Mouse (Mus musculus) mouse trophoblast stem cell (cell line): ENCODE data around the gene Nfia.

Source experiments
- in situ Hi-C, 2 experiments: fragments of 300-500 bp; cut with MseI, MboI; formaldehyde crosslinking; loops; 2 replicates in 1 of 2; 3 replicates in 1 of 2; pipeline ENCODE4 v1.15.1; 2025

Nfia gene

GRCm38 (mm10) chr4:97765341-97766020 is 7.1 kb upstream of the Nfia start:
- in situ Hi-C loops: loop anchor here in 1 of 2 experiments (25.0 kb wide), 1 partner anchor 472 kb away; no protein-coding TSS in a partner anchor

GRCm38 (mm10) chr4:97766100-97766499 is 6.4 kb upstream of the Nfia start:
- in situ Hi-C loops: loop anchor here in 1 of 2 experiments (25.0 kb wide), 1 partner anchor 471 kb away; no protein-coding TSS in a partner anchor

GRCm38 (mm10) chr4:97767025-97767424 is 5.5 kb upstream of the Nfia start:
- in situ Hi-C loops: loop anchor here in 1 of 2 experiments (25.0 kb wide), 1 partner anchor 470 kb away; no protein-coding TSS in a partner anchor

- in situ Hi-C loops: loop anchor here in 1 of 2 experiments (25.0 kb wide), 1 partner anchor 470 kb away; no protein-coding TSS in a partner anchor
Measured at GRCm38 (mm10) chr4:97767516-97767915, 5.0 kb upstream of the Nfia start.

- in situ Hi-C loops: loop anchor here in 1 of 2 experiments (25.0 kb wide), 1 partner anchor 467 kb away; no protein-coding TSS in a partner anchor
Measured at GRCm38 (mm10) chr4:97769861-97770260, 2.7 kb upstream of the Nfia start.

- in situ Hi-C loops: loop anchor here in 1 of 2 experiments (25.0 kb wide), 1 partner anchor 466 kb away; no protein-coding TSS in a partner anchor
Measured at GRCm38 (mm10) chr4:97771426-97771825, 1.1 kb upstream of the Nfia start.

GRCm38 (mm10) chr4:97772084-97772484 is 450 bp upstream of the Nfia start:
- in situ Hi-C loops: loop anchor here in 1 of 2 experiments (25.0 kb wide), 1 partner anchor 465 kb away; no protein-coding TSS in a partner anchor

GRCm38 (mm10) chr4:97773110-97773593 is 618 bp downstream of the Nfia start:
- in situ Hi-C loops: loop anchor here in 1 of 2 experiments (25.0 kb wide), 1 partner anchor 464 kb away; no protein-coding TSS in a partner anchor

GRCm38 (mm10) chr4:97773791-97774190 is 1.3 kb downstream of the Nfia start:
- in situ Hi-C loops: loop anchor here in 1 of 2 experiments (25.0 kb wide), 1 partner anchor 464 kb away; no protein-coding TSS in a partner anchor

GRCm38 (mm10) chr4:97774446-97774950 is 2.0 kb downstream of the Nfia start:
- in situ Hi-C loops: loop anchor here in 1 of 2 experiments (25.0 kb wide), 1 partner anchor 463 kb away; no protein-coding TSS in a partner anchor

- in situ Hi-C loops: no loop called here
Measured at GRCm38 (mm10) chr4:97775059-97775458, 2.5 kb downstream of the Nfia start.

GRCm38 (mm10) chr4:97775494-97776265 is 3.1 kb downstream of the Nfia start:
- in situ Hi-C loops: no loop called here

GRCm38 (mm10) chr4:97776388-97777080 is 4.0 kb downstream of the Nfia start:
- in situ Hi-C loops: no loop called here

- in situ Hi-C loops: no loop called here
Measured at GRCm38 (mm10) chr4:97777081-97777705, 4.7 kb downstream of the Nfia start.

- in situ Hi-C loops: no loop called here
Measured at GRCm38 (mm10) chr4:97777706-97778176, 5.2 kb downstream of the Nfia start, which contains the start of gene E130114P18Rik. E130114P18Rik (minus strand) TSS chr4:97778078.

GRCm38 (mm10) chr4:97778211-97779002 is 5.9 kb downstream of the Nfia start:
- in situ Hi-C loops: no loop called here

- in situ Hi-C loops: no loop called here
Measured at GRCm38 (mm10) chr4:97779003-97779930, 6.7 kb downstream of the Nfia start.

GRCm38 (mm10) chr4:97780024-97780423 is 7.5 kb downstream of the Nfia start:
- in situ Hi-C loops: no loop called here
